Mouse (Mus musculus): ENCODE results near the gene Grk6. TPM values are rescaled to one million over a fixed set of nuclear protein-coding genes. Genes with fewer than 3 reads are reported as not detected.

Grk6 gene
- polyA plus RNA-seq, 1 experiment = 44.1 TPM

DNA sequence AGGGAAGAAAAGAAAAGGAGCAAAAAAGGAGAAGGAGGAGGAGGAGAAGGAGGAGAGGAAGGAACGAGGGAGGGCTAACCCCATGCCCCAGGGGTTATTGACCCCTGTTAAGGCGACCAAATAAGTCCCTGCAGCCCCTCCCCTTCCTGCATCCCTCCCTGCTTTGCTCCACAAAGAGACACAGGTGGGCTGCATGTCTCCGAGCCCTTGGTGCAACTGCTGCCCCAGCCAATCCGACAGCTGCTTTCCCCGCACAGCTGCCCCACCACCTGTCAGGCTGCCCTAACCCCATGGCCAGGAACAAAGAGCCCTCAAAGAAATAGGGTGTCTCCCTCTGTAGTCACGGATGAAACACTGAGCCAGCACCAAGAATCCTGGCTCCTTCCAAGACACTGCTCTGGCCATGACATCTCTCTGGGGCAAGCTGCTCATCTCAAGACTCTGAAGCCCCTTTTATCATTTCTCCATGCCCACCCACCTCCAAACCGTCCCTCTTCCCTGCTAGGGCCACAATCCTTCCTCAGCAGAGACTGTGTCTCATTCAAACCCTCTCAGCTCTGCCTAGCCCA, 39.7 kb downstream of the Grk6 start:
- DNase-seq (ENCODE audit: low read depth) = no peak

DNA sequence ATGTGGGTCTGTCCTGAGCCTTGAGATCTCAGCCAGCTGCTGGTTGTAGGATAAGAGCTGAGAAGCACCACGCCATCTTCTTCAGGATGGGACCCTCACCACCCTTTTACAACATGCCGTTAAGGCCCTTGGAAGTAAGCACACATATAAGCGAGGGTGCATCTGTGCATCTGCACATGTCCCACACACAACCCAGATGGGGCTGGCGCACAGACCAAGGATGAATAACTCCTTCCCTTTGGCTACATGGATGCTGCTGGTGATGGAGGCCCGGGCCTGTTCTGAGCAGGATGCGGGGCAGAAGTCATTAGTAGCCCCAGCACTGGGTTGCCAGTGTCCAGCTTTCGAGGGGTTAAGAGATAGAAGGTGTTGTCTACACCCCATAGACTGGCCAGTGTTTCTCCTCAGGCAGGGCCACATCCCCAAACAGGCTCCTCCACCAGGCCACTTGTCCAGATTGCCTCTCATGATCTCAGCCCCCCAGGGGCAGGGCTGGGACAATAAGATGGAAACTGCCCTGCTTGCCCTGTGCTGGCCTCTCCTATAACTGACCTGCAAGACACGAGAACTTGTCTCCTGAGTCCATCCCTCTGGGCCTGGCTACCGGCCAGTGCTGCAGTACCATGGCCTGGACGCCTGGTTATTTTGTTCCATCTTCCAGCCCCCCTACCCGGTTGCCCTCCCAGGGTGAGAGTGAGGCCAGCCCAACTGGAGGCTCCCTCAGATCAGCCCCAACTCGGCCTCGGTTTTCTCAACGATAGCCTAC, 41.3 kb downstream of the Grk6 start:
- no peak for DNase-seq (ENCODE audit: low read depth)

- DNase-seq (ENCODE audit: low read depth) = no peak
Observed at GRCm38 (mm10) chr13:55486916-55487577, 42.2 kb downstream of the Grk6 start.

DNA sequence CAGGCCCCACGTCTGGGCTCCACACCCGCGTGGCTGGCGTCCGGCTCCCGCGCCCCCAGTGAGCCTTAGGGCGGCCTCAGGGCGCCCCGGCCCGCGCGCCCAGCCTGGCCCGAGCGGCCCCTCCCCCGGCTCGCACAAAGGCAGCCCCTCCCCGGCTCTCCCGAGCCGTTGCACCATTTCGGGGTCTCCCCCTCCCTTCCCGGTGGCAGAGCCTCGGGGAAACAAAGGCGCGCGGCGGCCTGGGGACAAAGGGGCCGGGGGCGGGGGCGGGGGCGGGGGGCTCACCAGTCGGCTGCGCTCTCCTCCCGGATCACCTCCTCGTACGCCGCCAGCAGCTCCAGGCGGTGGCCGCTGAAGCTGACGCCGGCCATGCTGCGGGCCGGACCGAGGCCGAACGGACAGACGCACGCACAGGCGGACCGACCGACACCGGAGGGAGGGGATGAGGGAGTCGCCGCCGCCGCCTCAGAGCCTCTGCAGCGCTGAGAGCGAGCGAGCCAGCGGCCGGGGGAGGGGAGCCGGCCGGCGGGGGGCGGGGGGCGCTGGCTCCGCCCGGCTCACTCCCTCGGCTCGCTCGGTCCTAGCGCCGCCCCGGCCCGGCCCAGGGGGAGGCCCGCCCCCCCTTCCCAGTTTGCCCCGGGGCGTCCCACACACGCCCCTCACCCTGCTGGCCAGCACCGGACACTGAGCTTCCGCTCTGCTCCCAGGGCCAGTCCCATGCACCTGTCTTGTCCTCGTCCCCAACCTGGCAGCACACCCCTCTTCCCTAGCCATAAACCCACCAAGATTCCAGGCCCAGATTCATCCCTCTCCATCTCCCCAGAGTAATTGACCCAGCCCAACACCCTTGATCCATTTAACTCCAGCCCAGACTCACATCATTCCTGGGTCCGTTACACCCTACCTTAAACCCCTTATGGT, 43.0 kb downstream of the Grk6 start, which contains the start of gene Dbn1:
Dbn1 (minus strand) TSS at position 534 of the 921 bp plus-strand sequence.
- DNase-seq (ENCODE audit: low read depth) = no peak

DNA sequence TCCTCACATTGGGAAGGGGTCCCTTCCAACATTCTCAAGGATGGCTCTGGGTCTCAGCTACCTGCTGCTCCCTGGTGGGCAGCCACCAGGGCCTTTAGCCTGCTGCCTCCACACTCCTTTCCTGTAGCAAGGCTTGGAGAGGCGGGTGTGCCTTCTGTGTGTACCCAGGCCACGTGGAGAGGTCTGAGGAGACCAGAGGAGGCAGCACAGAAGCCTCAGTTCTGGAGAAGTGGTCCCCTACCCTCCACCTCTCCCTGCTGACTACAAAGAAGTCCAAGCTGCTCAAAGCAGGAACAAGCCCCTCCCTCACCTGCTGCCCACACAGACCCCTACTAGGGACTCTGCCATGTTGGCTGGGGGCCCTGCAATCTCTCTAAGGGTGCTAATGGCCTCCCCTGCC, 49.4 kb downstream of the Grk6 start:
- no peak for DNase-seq (ENCODE audit: low read depth)

GRCm38 (mm10) chr13:55494883-55495621, 50.2 kb downstream of the Grk6 start:
- DNase-seq (ENCODE audit: low read depth) = no peak

GRCm38 (mm10) chr13:55495702-55496101, 50.8 kb downstream of the Grk6 start:
- DNase-seq (ENCODE audit: low read depth) = no peak

- DNase-seq (ENCODE audit: low read depth) = no peak
Observed at GRCm38 (mm10) chr13:55496661-55497060, 51.8 kb downstream of the Grk6 start.

DNA sequence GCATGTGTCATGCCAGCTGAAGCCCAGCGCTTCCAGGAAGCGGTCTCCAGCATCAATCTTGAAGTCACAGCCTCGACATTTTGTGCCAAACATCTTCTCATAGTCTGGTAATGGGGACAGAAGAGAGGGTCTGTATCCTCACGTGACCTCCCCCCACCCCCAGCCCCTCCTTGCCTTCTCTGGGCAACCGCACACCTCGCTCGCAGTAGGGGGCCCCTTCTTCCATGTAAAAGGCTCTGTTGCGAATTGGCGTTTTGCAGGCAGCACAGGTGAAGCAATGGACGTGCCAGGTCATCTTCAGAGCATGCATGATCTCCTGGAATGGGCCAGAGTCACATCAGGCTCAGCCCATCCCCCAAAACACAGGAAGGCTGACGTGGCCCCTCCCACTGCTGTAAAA, 54.0 kb downstream of the Grk6 start:
- no peak for DNase-seq (ENCODE audit: low read depth)

- DNase-seq (ENCODE audit: low read depth) = no peak
Observed at GRCm38 (mm10) chr13:55500575-55500974, 55.7 kb downstream of the Grk6 start.

- no peak for DNase-seq (ENCODE audit: low read depth)
Observed at GRCm38 (mm10) chr13:55502405-55502804, 57.5 kb downstream of the Grk6 start.

DNA sequence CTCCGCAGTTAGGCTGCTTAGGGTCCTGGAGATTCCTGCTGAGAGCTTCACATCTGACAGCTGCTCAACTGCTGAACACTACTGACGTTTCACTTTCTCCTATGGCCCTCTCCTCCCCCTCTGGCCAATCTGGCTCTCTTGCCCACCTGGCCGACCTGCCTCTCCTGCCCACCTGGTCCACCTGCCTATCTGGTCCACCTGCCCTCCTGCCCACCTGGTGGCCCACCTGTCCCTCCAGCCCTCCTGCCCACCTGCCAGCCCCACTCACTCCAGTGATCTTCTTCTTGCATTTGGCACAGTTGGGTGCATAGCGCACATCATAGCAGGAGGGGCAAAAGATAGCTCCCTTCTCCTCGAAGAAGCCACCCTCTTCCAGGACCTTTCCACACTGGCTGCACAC, 59.5 kb downstream of the Grk6 start:
- DNase-seq (ENCODE audit: low read depth) = no peak

GRCm38 (mm10) chr13:55505810-55506209, 60.9 kb downstream of the Grk6 start:
- DNase-seq (ENCODE audit: low read depth) = no peak

- DNase-seq (ENCODE audit: low read depth) = no peak
Observed at GRCm38 (mm10) chr13:55506697-55507096, 61.8 kb downstream of the Grk6 start.

- no peak for DNase-seq (ENCODE audit: low read depth)
Observed at GRCm38 (mm10) chr13:55507877-55508276, 63.0 kb downstream of the Grk6 start.

DNA sequence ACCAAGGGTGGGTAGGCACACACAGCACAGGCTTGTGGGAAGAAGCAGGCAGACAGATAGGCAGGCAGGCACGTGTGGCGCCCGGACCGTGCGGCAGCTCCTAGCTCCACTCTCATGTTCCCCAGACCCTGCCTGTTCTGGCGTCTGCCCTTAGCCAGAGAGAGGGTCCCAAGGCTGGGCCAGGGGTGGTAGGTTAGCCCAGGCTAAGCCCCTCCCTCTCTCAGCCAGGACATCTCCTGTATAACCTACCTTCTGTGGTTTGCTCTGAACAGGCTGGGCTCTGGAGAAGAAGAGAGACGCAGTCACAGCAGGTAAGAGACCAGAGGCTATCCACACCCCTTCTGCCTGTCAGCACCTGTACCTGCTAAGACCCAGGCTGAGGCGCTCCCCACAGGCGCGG, 63.7 kb downstream of the Grk6 start:
- no peak for DNase-seq (ENCODE audit: low read depth)

DNA sequence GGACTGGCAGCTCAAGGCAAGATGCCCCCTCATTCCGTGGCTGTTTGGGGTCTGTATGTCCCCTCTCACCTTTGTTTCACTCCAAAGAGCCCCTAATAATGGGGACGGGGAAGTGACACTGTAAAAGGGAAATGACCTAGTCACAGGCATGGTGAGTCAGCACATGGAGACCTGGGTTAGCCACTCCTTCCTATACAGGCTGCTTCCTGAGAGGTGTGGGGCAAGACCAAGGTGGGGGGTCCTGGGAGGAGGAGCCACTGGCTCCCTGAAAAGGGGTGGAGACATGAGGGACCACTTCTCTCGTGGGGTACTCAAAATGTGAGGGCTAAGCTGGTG, 65.4 kb downstream of the Grk6 start:
- no peak for DNase-seq (ENCODE audit: low read depth)
